Mouse (Mus musculus): ENCODE results near the gene Cry2. TPM values are rescaled to one million over a fixed set of nuclear protein-coding genes. Genes with fewer than 3 reads are reported as not detected.

Cry2 gene
- polyA plus RNA-seq, 2 experiments: 6.0 to 6.2 TPM

GRCm38 (mm10) chr2:92360186-92360823, 73.5 kb downstream of the Cry2 start:
- Histone ChIP-seq H3K4me1 (replicated peaks; ENCODE audit: control insufficient read depth in 2 of 2, insufficient read depth in 2 of 2, low read length in 1 of 2) (0 out of 4 replicates have a peak, but pooled peaks cover 0 to 2% of the 10 kb centered on the region in 2 experiments), H3K27me3 (ENCODE audit: control insufficient read depth, insufficient read depth, low read length) (no peaks in the 10 kb centered on the region), H3K4me3 (ENCODE audit: insufficient read depth in 1 of 2, low read depth in 2 of 2, low read length in 2 of 2) (no peak overlapping the region), H3K27ac (no peak overlapping the region), H3K4me2 (ENCODE audit: low read depth) (no peak overlapping the region), H3K9ac (replicated peaks) (no peak overlapping the region), H3K9me3 (ENCODE audit: control insufficient read depth, low read length) (no peaks in the 10 kb centered on the region), H3K36me3 (replicated peaks; ENCODE audit: control insufficient read depth, insufficient read depth, low read depth) (no peaks in the 10 kb centered on the region)
- DNase-seq (ENCODE audit: low read depth in 3 of 3, low spot score in 3 of 3): no peak
- 72% methylated on average over 25 of the region's 25 CpGs for WGBS (ENCODE audit: insufficient replicate concordance)
- TF ChIP-seq CTCF (IDR thresholded peaks at IDR 0.05; ENCODE audit: low read depth) (no peak), EP300 (IDR thresholded peaks at IDR 0.05; ENCODE audit: low read depth) (no peak)
- no peak for ATAC-seq (ENCODE audit: insufficient read depth)

DNA sequence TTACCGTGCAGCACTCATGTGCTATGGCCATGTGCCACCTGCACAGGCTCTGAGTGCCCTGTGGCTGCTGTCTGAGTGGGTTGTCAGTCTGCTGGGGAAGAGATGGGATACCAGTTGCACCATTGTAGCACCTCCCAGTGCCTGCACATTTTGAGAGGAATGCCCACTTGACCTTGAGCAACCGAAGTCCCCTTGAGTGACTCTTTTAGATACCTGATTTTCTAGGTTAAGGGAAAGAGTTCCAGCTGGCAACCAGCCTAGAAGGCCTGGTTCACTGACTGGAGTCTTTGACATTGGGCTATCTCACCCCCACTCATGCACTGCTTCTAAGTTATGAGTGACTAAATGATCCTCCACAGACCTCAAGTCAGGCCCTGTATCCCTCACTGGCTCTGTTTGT, 74.5 kb downstream of the Cry2 start:
- WGBS (ENCODE audit: insufficient replicate concordance): 80% methylated on average over 2 of the region's 2 CpGs
- Histone ChIP-seq H3K27ac (no peak overlapping the region), H3K9me3 (ENCODE audit: control insufficient read depth, low read length) (no peaks in the 10 kb centered on the region), H3K36me3 (replicated peaks; ENCODE audit: control insufficient read depth, insufficient read depth, low read depth) (no peaks in the 10 kb centered on the region), H3K4me2 (ENCODE audit: low read depth) (no peak overlapping the region), H3K4me3 (ENCODE audit: insufficient read depth in 1 of 2, low read depth in 2 of 2, low read length in 2 of 2) (no peak overlapping the region), H3K4me1 (replicated peaks; ENCODE audit: control insufficient read depth in 2 of 2, insufficient read depth in 2 of 2, low read length in 1 of 2) (0 out of 4 replicates have a peak, but pooled peaks cover 0 to 2% of the 10 kb centered on the region in 2 experiments), H3K9ac (replicated peaks) (no peak overlapping the region), H3K27me3 (ENCODE audit: control insufficient read depth, insufficient read depth, low read length) (no peaks in the 10 kb centered on the region)
- no peak for DNase-seq (ENCODE audit: low read depth in 3 of 3, low spot score in 3 of 3)
- no peak for ATAC-seq (ENCODE audit: insufficient read depth)
- no peak for TF ChIP-seq CTCF (IDR thresholded peaks at IDR 0.05; ENCODE audit: low read depth)
- TF ChIP-seq EP300 (IDR thresholded peaks at IDR 0.05; ENCODE audit: low read depth): no peak

DNA sequence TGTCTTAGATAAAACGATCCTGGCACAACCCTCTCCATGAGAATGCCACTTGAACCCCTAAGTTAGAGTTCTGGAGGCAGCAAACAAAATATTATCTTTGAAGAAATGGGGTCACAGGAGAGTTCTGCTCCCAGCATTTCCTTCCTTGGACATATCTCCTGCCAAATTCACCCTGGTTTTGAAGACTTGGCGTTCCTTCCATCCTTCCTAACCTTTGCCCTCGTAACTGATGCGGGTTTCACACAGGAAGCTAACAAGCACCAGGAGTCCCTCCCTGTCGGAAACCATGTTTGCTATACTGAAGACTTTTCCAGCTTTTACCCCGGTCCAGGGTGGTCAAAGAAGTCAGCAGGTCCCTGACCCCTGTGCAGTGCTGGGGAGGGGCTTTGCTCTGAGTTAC, 79.6 kb downstream of the Cry2 start:
- WGBS (ENCODE audit: insufficient replicate concordance): 50% methylated on average over 6 of the region's 6 CpGs
- no peak overlapping the region for H3K4me3 ChIP-seq (ENCODE audit: insufficient read depth in 1 of 2, low read depth in 2 of 2, low read length in 2 of 2)

More for the DNA sequence above, 79.6 kb downstream of the Cry2 start:
- no peak overlapping the region for H3K4me2 ChIP-seq (ENCODE audit: low read depth)
- H3K9ac ChIP-seq (replicated peaks): no peak overlapping the region
- no peaks in the 10 kb centered on the region for H3K36me3 ChIP-seq (replicated peaks; ENCODE audit: control insufficient read depth, insufficient read depth, low read depth)
- H3K27ac ChIP-seq: no peak overlapping the region
- H3K9me3 ChIP-seq (ENCODE audit: control insufficient read depth, low read length): no peaks in the 10 kb centered on the region
- H3K27me3 ChIP-seq (ENCODE audit: control insufficient read depth, insufficient read depth, low read length): no peaks in the 10 kb centered on the region
- TF ChIP-seq CTCF (IDR thresholded peaks at IDR 0.05; ENCODE audit: low read depth) (no peak), EP300 (IDR thresholded peaks at IDR 0.05; ENCODE audit: low read depth) (no peak)
- DNase-seq (ENCODE audit: low read depth in 3 of 3, low spot score in 3 of 3): no peak
- no peak for ATAC-seq (ENCODE audit: insufficient read depth)
- H3K4me1 ChIP-seq (replicated peaks; ENCODE audit: control insufficient read depth in 2 of 2, insufficient read depth in 2 of 2, low read length in 1 of 2): no peaks in the 10 kb centered on the region

Small RNAs within 50 kb of the gene (microRNA-seq; reads per million reads assigned to microRNA genes)
- gene Mir7000: not detected

Other genes starting within 250 kb of the Cry2 start
- 14.8 and 15.5 TPM in 2 replicates for gene Pex16, start 59.4 kb downstream of the Cry2 start, polyA plus RNA-seq (2012; rRNA removed)
- 19.5 and 20.9 TPM in 2 replicates for gene Pex16, start 59.4 kb downstream of the Cry2 start, polyA plus RNA-seq (2014; fragmentation: Nextera tagmentation; extraction: Ambion mirVana)
- 3.1 and 3.2 TPM in 2 replicates for gene Large2, start 59.2 kb downstream of the Cry2 start, polyA plus RNA-seq (2012; rRNA removed)
- gene Large2, start 59.2 kb downstream of the Cry2 start, polyA plus RNA-seq (2014; fragmentation: Nextera tagmentation; extraction: Ambion mirVana): 1.9 and 2.3 TPM in 2 replicates
- 0.63 and 1.1 TPM in 2 replicates for gene 1700029I15Rik, start 51.5 kb downstream of the Cry2 start, polyA plus RNA-seq (2012; rRNA removed)
- 0.66 and 0.85 TPM in 2 replicates for gene 1700029I15Rik, start 51.5 kb downstream of the Cry2 start, polyA plus RNA-seq (2014; fragmentation: Nextera tagmentation; extraction: Ambion mirVana)
- gene Mapk8ip1, start 32.8 kb downstream of the Cry2 start, polyA plus RNA-seq (2012; rRNA removed): 1.2 TPM in 2 replicates
- gene Mapk8ip1, start 32.8 kb downstream of the Cry2 start, polyA plus RNA-seq (2014; fragmentation: Nextera tagmentation; extraction: Ambion mirVana): 0.43 and 0.62 TPM in 2 replicates
- gene Slc35c1, start 26.5 kb upstream of the Cry2 start, polyA plus RNA-seq (2012; rRNA removed): 7.0 and 7.7 TPM in 2 replicates
- 8.6 and 9.9 TPM in 2 replicates for gene Slc35c1, start 26.5 kb upstream of the Cry2 start, polyA plus RNA-seq (2014; fragmentation: Nextera tagmentation; extraction: Ambion mirVana)
- gene Chst1, start 165.7 kb upstream of the Cry2 start, polyA plus RNA-seq (2012; rRNA removed): 0.13 and 0.22 TPM in 2 replicates
- gene Chst1, start 165.7 kb upstream of the Cry2 start, polyA plus RNA-seq (2014; fragmentation: Nextera tagmentation; extraction: Ambion mirVana): not detected in 2 replicates

Data from liver, embryonic 14.5 days (tissue).